Mouse (Mus musculus) spleen, postnatal 10 days (tissue): Measurements from ENCODE around the gene Tgfb1i1.

Experiments used
- DNase-seq, 2 experiments: peaks; one replicate each; pipeline ENCODE4 v3.0.0; 2021 to 2022; ENCODE audit warnings: low spot score in 2 of 2

The Tgfb1i1 gene

GRCm38 (mm10) chr7:128246496-128247391 lies at the start of gene Tgfb1i1:
Gene Tgfb1i1, plus strand, starts transcription at chr7:128246812.
- no peak for DNase-seq

GRCm38 (mm10) chr7:128201607-128202006 lies 45.0 kb upstream of the Tgfb1i1 start:
- DNase-seq: no peak

GRCm38 (mm10) chr7:128203071-128203470 lies 43.5 kb upstream of the Tgfb1i1 start:
- DNase-seq: no peak

- no peak for DNase-seq
These were observed 42.4 kb upstream of the Tgfb1i1 start for GRCm38 (mm10) chr7:128204179-128204578.

- DNase-seq: no peak
These were observed 40.9 kb upstream of the Tgfb1i1 start for GRCm38 (mm10) chr7:128205695-128206094.

- no peak for DNase-seq
These were observed 40.5 kb upstream of the Tgfb1i1 start, which contains the start of gene Cox6a2 for GRCm38 (mm10) chr7:128206152-128206551. Gene Cox6a2, minus strand, starts transcription at chr7:128206387.

GRCm38 (mm10) chr7:128208187-128208586 lies 38.4 kb upstream of the Tgfb1i1 start:
- DNase-seq: peak; percentile 36 to 74

- DNase-seq: no peak
These were observed 36.8 kb upstream of the Tgfb1i1 start for GRCm38 (mm10) chr7:128209826-128210225.

- no peak for DNase-seq
These were observed 26.7 kb upstream of the Tgfb1i1 start for GRCm38 (mm10) chr7:128219952-128220351.

- DNase-seq: no peak
These were observed 25.7 kb upstream of the Tgfb1i1 start for GRCm38 (mm10) chr7:128220936-128221335.

- no peak for DNase-seq
These were observed 14.9 kb upstream of the Tgfb1i1 start for GRCm38 (mm10) chr7:128231741-128232140.

GRCm38 (mm10) chr7:128234796-128235195 lies 11.8 kb upstream of the Tgfb1i1 start:
- no peak for DNase-seq

- DNase-seq: no peak
These were observed 11.1 kb upstream of the Tgfb1i1 start for GRCm38 (mm10) chr7:128235481-128235880.

- DNase-seq: no peak
These were observed 10.2 kb upstream of the Tgfb1i1 start for GRCm38 (mm10) chr7:128236426-128236825.

- DNase-seq: peak; percentile 87 to 91
These were observed 9.6 kb upstream of the Tgfb1i1 start, which contains the start of gene Armc5 for GRCm38 (mm10) chr7:128236856-128237592. Gene Armc5, plus strand, starts transcription at chr7:128237342.

- DNase-seq: no peak
These were observed 9.1 kb upstream of the Tgfb1i1 start for GRCm38 (mm10) chr7:128237593-128237926.

GRCm38 (mm10) chr7:128237927-128238778 lies 8.5 kb upstream of the Tgfb1i1 start, which contains the start of gene 9130023H24Rik:
Gene 9130023H24Rik, minus strand, starts transcription at chr7:128238031.
- peak; percentile 100 for DNase-seq

- DNase-seq: peak in 1 of 2 experiments; percentile 75
These were observed 7.6 kb upstream of the Tgfb1i1 start for GRCm38 (mm10) chr7:128238991-128239390.

GRCm38 (mm10) chr7:128240131-128240784 lies 6.4 kb upstream of the Tgfb1i1 start:
- no peak for DNase-seq

- no peak for DNase-seq
These were observed 4.3 kb upstream of the Tgfb1i1 start for GRCm38 (mm10) chr7:128242331-128242730.

- DNase-seq: no peak
These were observed 2.7 kb upstream of the Tgfb1i1 start for GRCm38 (mm10) chr7:128243921-128244320.
